Mouse (Mus musculus) ES-E14 (cell line): ENCODE results near the gene Themis2. TPM values are rescaled to one million over a fixed set of nuclear protein-coding genes. Genes with fewer than 3 reads are reported as not detected.

Experiments
- DNase-seq: peaks from one replicate; pipeline ENCODE4 v3.0.0-alpha.2; 2013; ENCODE audit warnings: low read depth, low spot score
- H3K27ac ChIP-seq: 2 replicates; pipeline ENCODE4 v1.5.1; 2012; ENCODE audit warnings: low read depth, mild to moderate bottlenecking, low read length, moderate library complexity, mixed read lengths; ENCODE audit not compliant: poor library complexity, insufficient read depth, severe bottlenecking
- H3K36me3 ChIP-seq: 2 replicates; pipeline ENCODE4 v1.6.1; 2012; ENCODE audit warnings: mild to moderate bottlenecking, low read length, moderate library complexity, mixed read lengths; ENCODE audit not compliant: control insufficient read depth, poor library complexity, insufficient read depth, severe bottlenecking
- H3K4me1 ChIP-seq, 2 experiments: fragments of 150-350 bp in 1 of 2; sonication (generic) in 1 of 2; 2 replicates each; pipeline ENCODE4 v1.6.1; 2012; ENCODE audit warnings: low read length in 2 of 2, mild to moderate bottlenecking in 1 of 2, mixed read lengths in 1 of 2; ENCODE audit not compliant: control insufficient read depth in 2 of 2, insufficient read depth in 2 of 2, poor library complexity in 1 of 2
- H3K4me3 ChIP-seq, 2 experiments: fragments of 150-350 bp in 1 of 2; sonication (generic) in 1 of 2; 2 replicates each; pipeline ENCODE4 v1.5.1; 2012; ENCODE audit warnings: low read length in 2 of 2, low read depth in 1 of 2, mild to moderate bottlenecking in 1 of 2, mixed read lengths in 1 of 2; ENCODE audit not compliant: insufficient read depth in 1 of 2, poor library complexity in 1 of 2, severe bottlenecking in 1 of 2
- H3K9ac ChIP-seq: 2 replicates; pipeline ENCODE4 v1.6.1; 2012; ENCODE audit warnings: low read depth, mild to moderate bottlenecking, low read length, mixed read lengths; ENCODE audit not compliant: poor library complexity, insufficient read depth, severe bottlenecking
- H3K9me3 ChIP-seq: fragments of 150-350 bp; sonication (generic); 2 replicates; pipeline ENCODE4 v1.6.1; 2012; ENCODE audit warnings: low read depth, mild to moderate bottlenecking, low read length; ENCODE audit not compliant: control insufficient read depth, insufficient read depth
- CHD2 ChIP-seq: IDR thresholded peaks from 2 replicates; pipeline ENCODE4 v1.6.1; 2014; ENCODE audit warnings: mild to moderate bottlenecking, low read depth, low read length, inconsistent platforms
- HCFC1 ChIP-seq: IDR thresholded peaks from 2 replicates; pipeline ENCODE4 v1.6.1; 2012; ENCODE audit warnings: low read length, inconsistent platforms, borderline replicate concordance; ENCODE audit not compliant: insufficient read depth
- MAFK ChIP-seq: IDR thresholded peaks from 2 replicates; pipeline ENCODE4 v1.6.1; 2014; ENCODE audit warnings: mild to moderate bottlenecking, low read depth, low read length, inconsistent platforms; ENCODE audit not compliant: insufficient read depth
- ZC3H11A ChIP-seq: IDR thresholded peaks from 2 replicates; pipeline ENCODE4 v1.6.1; 2012; ENCODE audit warnings: low read depth, mild to moderate bottlenecking, inconsistent platforms, low read length, borderline replicate concordance
- ZNF384 ChIP-seq: IDR thresholded peaks from 2 replicates; pipeline ENCODE4 v1.6.1; 2012; ENCODE audit warnings: low read depth, low read length, inconsistent platforms
- in situ Hi-C, 2 experiments: fragments of 600-800 bp; cut with MboI; formaldehyde crosslinking; loops; one replicate each; pipeline ENCODE4 v1.15.1; 2025; ENCODE audit warnings: low sequenced_read_pairs in 2 of 2, inconsistent platforms in 1 of 2; ENCODE audit not compliant: unreplicated experiment in 2 of 2
- total RNA-seq: library from RNA; depleted of rRNA; stranded (reverse); fragments of 300-350 nt; gene quantifications from 2 replicates; pipeline ENCODE4 v1.2.3, GENCODE M21; 2012

Gene Themis2
- total RNA-seq, 1 experiment: 1.1 TPM

- TF ChIP-seq ZNF384 (peak; percentile 74), CHD2 (no peak), MAFK (no peak)
- no peaks in the 10 kb centered on the region for H3K9me3 ChIP-seq
- H3K36me3 ChIP-seq: peaks cover 2% of the 10 kb centered on the region; the same call in 1 of the 2 replicates
- no peak for DNase-seq
- H3K9ac ChIP-seq: no peak overlapping the region
- peaks cover 0 to 20% of the 10 kb centered on the region in 2 experiments; a peak in 2 of 4 replicates for H3K4me1 ChIP-seq
- H3K4me3 ChIP-seq: no peak overlapping the region
- in situ Hi-C loops: no loop called here
- peak overlapping the region; percentile 73; the same call in 1 of the 2 replicates for H3K27ac ChIP-seq
Measured at GRCm38 (mm10) chr4:132749258-132749982, 46.8 kb downstream of the Themis2 start.

- Histone ChIP-seq H3K27ac (peak overlapping the region; percentile 73), H3K4me1 (peaks cover 0 to 20% of the 10 kb centered on the region in 2 experiments; a peak in 2 of 4 replicates), H3K4me3 (no peak overlapping the region), H3K9me3 (no peaks in the 10 kb centered on the region), H3K9ac (no peak overlapping the region), H3K36me3 (peaks cover 2% of the 10 kb centered on the region; the same call in 1 of the 2 replicates)
- in situ Hi-C loops: no loop called here
- no peak for TF ChIP-seq HCFC1
- no peak for TF ChIP-seq MAFK
- TF ChIP-seq CHD2: no peak
- TF ChIP-seq ZNF384: no peak
- TF ChIP-seq ZC3H11A: no peak
- DNase-seq: no peak
Measured at GRCm38 (mm10) chr4:132748778-132749177, 47.4 kb downstream of the Themis2 start.

GRCm38 (mm10) chr4:132747664-132748259 lies 48.4 kb downstream of the Themis2 start:
- peak overlapping the region; percentile 17; the same call in 1 of the 2 replicates for H3K27ac ChIP-seq
- in situ Hi-C loops: no loop called here
- no peak for TF ChIP-seq ZNF384
- no peak for TF ChIP-seq MAFK
- no peak for TF ChIP-seq CHD2
- no peak for TF ChIP-seq HCFC1
- no peak for TF ChIP-seq ZC3H11A
- peak overlapping the region; percentile 26; the same call in 1 of the 2 replicates for H3K9ac ChIP-seq
- H3K9me3 ChIP-seq: no peaks in the 10 kb centered on the region
- H3K4me1 ChIP-seq: peaks cover 0 to 22% of the 10 kb centered on the region in 2 experiments; a peak in 2 of 4 replicates
- no peak for DNase-seq
- no peak overlapping the region for H3K4me3 ChIP-seq
- H3K36me3 ChIP-seq: peaks cover 2% of the 10 kb centered on the region; the same call in 1 of the 2 replicates

- TF ChIP-seq MAFK (no peak), ZC3H11A (no peak), ZNF384 (peak; percentile 75; the same call in 1 of the 2 replicates)
- no peak overlapping the region; the same call in 1 of the 2 replicates for H3K9ac ChIP-seq
- peak overlapping the region; percentile 14; the same call in 1 of the 2 replicates for H3K27ac ChIP-seq
- no peaks in the 10 kb centered on the region for H3K9me3 ChIP-seq
- H3K36me3 ChIP-seq: peaks cover 2% of the 10 kb centered on the region; the same call in 1 of the 2 replicates
- in situ Hi-C loops: no loop called here
- peaks cover 0 to 22% of the 10 kb centered on the region in 2 experiments; a peak in 2 of 4 replicates for H3K4me1 ChIP-seq
- H3K4me3 ChIP-seq: no peak overlapping the region
- DNase-seq: no peak
Measured at GRCm38 (mm10) chr4:132746911-132747517, 49.2 kb downstream of the Themis2 start.
